Mouse (Mus musculus) cerebellum, adult 9-11 months (tissue): ENCODE data around the gene Zfp512b.

Experiments
- DNase-seq: peaks from one replicate; pipeline ENCODE4 v3.0.0; 2022

The Zfp512b gene

GRCm38 (mm10) chr2:181592231-181593041, at the start of gene Zfp512b:
TSS of gene Zfp512b (minus strand) at chr2:181592803.
- peak; percentile 87 for DNase-seq

DNA sequence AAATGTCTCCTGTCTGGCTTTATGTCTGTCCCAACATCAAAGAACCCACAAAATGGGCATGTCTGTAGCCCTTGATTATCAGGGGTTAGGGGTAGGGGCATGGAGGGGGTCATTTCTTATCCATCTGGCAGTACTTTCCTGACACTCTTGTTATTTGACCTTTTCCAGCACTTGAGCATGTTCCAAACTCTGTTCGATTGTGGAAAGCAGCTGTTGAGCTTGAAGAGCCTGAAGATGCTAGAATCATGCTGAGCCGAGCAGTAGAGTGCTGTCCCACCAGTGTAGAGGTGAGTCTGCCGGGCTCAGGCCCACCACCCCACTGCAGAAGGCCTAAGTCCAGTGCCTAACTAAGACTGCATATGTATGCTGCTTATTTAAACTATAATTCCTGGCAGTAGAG, 43.3 kb upstream of the Zfp512b start:
- no peak for DNase-seq

DNA sequence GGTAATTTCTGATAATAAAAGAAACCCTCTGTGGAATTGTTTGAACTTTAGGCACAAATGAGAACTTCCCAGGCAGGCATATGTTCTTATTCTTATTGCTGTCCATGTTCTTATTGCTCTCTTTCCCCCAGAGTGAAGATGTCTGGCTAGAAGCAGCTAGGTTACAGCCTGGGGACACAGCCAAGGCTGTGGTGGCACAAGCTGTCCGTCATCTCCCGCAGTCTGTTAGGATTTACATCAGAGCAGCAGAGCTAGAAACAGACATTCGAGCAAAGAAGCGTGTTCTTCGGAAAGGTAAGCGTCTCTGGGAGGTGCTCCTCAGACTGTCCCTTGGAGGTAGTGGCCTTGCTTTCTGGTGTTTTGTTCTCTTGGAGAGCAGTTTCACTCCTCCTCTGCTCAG, 40.0 kb upstream of the Zfp512b start:
- peak; percentile 73 for DNase-seq

GRCm38 (mm10) chr2:181628471-181628870, 35.9 kb upstream of the Zfp512b start:
- no peak for DNase-seq

DNA sequence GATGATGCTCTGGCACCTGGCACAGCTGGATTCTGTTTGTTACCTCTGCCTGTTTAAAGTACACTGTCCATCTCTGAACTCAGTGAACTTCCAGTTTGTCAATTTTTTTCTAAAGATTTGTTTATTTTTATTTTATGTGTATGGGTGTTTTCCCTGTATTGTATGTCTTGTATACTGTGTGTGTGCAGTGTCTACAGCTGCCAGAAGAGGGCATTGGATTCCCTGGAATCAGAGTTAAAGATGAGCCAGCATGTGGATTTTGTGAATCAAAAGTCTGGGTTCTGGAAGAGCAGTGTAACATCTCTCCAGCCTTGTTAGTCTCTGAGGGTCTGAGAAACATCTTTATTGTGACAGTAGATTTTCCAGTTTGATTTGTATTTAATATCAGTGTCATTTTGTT, 30.8 kb upstream of the Zfp512b start:
- DNase-seq = no peak

- DNase-seq = no peak
Measured at GRCm38 (mm10) chr2:181618761-181619495, 26.3 kb upstream of the Zfp512b start.

DNA sequence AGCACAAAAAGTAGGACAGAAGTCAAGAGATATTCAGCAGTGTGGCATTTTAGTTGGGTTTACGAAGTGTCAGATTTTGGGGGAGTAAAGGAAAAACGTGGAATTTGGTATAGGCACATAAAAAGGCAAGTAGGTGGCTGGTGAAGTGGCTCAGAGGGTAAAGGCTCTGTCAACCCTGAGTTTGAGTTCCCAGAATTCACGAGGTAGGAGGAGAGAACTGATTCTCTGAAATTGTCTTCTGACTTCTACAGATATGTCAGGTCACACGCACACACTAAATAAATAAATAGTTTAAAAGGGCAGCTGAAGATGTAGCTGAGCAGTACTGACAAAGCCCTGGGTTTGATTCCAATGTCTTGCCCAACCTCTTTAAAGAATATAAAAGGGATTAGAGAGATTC, 9.8 kb upstream of the Zfp512b start:
- no peak for DNase-seq

- DNase-seq = peak; percentile 50
Measured at GRCm38 (mm10) chr2:181601751-181602145, 9.1 kb upstream of the Zfp512b start.

GRCm38 (mm10) chr2:181600828-181601750, 8.5 kb upstream of the Zfp512b start:
- DNase-seq = peak; percentile 98

- DNase-seq = peak; percentile 35
Measured at GRCm38 (mm10) chr2:181600226-181600758, 7.7 kb upstream of the Zfp512b start.

- peak; percentile 86 for DNase-seq
Measured at GRCm38 (mm10) chr2:181598454-181599351, 6.1 kb upstream of the Zfp512b start, which contains the start of gene Samd10. TSS of gene Samd10 (minus strand) at chr2:181599212.

GRCm38 (mm10) chr2:181597378-181598061, 4.9 kb upstream of the Zfp512b start:
- DNase-seq = peak; percentile 59

- peak; percentile 61 for DNase-seq
Measured at GRCm38 (mm10) chr2:181596221-181596960, 3.8 kb upstream of the Zfp512b start.

- peak; percentile 77 for DNase-seq
Measured at GRCm38 (mm10) chr2:181594946-181595696, 2.5 kb upstream of the Zfp512b start.

- peak; percentile 21 for DNase-seq
Measured at GRCm38 (mm10) chr2:181593937-181594336, 1.3 kb upstream of the Zfp512b start.

GRCm38 (mm10) chr2:181593042-181593421, 429 bp upstream of the Zfp512b start:
- DNase-seq = no peak

DNA sequence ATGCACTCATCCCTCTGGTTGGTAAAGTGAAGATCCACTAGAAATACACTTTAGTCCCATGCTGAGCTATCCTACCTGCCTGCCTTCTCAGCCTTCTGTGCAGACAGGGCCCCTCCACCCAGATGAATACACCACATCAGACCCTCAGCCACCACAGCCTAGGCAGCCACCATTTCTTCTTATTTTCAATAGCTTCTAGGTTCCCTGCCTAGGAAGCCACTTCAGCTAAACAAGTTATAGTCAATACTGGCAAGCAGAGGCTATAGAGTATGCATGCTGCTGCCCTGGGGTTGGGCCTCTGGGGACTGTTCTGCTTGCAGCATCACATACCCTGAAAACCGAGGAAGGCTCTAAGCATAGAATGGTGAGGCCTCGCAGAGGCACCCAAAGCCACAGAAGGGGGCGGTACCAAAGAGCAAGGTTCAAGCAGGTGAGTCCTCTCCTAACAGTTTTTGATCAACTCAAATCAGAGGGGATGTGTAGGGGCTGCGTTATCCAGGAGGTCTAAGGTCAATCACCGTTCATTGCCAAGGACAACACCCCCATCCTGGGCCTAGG, 996 bp downstream of the Zfp512b start, which contains the start of gene Prpf6:
Gene Prpf6 (plus strand): TSS at position 341 of the 558 bp plus-strand sequence.
- DNase-seq = peak; percentile 50

GRCm38 (mm10) chr2:181590471-181590870, 2.1 kb downstream of the Zfp512b start:
- peak; percentile 39 for DNase-seq

- no peak for DNase-seq
Measured at GRCm38 (mm10) chr2:181589732-181590105, 2.9 kb downstream of the Zfp512b start.
